Mouse (Mus musculus) erythroblast, embryonic 14.5 days (primary cell): ENCODE data around the gene Casp4.

Experiments used
- GATA1 ChIP-seq: IDR thresholded peaks from 2 replicates; pipeline ENCODE4 v1.6.1; 2012; ENCODE audit warnings: low read length, inconsistent platforms, mixed read lengths
- TAL1 ChIP-seq: IDR thresholded peaks from 3 replicates; pipeline ENCODE4 v1.6.1; 2012; ENCODE audit warnings: low read length, inconsistent platforms, mixed read lengths

GRCm38 (mm10) chr9:5308561-5308960 lies at the start of gene Casp4:
- TF ChIP-seq GATA1 (no peak), TAL1 (no peak)
